Mouse (Mus musculus) heart, adult 10 weeks (tissue): ENCODE measurements around the gene Ckap4. TPM values are rescaled to one million over a fixed set of nuclear protein-coding genes. Genes with fewer than 3 reads are reported as not detected.

ENCODE experiments used
- polyA plus RNA-seq: library from polyadenylated mRNA; stranded (reverse); fragments of 350-450 nt; fragmentation: Illumina TruSeq; extraction: RNeasy Lipid Tissue Mini Kit (QIAGEN cat#74804); gene quantifications from one replicate; pipeline ENCODE4 v1.2.3, GENCODE M21; 2014; ENCODE audit warnings: low read depth, low replicate concordance

The Ckap4 gene
- 25.8 TPM for polyA plus RNA-seq

DNA sequence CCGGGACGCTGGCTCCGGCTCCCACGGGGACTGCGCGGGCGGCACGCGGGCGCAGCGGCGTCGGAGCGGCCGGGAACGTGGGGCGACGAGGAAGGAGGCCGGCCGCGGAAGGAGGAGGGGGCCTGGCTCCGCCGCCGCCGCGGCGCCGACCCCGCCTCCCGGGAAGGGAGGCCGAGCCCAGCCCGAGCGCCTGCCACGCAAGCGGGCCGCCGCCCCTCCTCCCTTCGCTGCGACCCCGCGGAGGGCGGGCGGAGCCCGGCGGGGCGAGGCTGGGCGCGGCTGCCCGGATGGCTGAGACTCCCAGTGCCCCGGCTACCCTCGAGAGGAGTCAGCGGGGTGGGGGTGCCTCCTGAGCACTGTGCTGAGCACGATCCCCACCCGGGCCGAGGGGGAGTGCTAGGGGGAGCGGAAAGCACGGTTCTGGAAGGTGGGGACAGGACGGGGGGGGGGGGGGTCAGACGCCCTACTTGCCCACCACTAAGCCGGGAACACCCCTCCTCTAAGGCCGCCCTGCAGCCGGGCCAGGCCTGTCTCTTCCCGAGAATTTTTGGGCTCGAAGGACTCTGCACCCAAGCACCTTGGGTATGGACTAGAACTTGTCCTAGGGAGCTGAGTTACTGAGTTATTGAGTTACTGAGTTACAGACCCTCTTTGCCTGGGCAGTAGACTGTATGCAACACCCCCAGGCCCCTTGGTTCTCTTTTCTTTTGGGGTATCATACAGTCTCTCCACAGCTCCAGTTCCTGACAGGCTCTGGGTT lies at the start of gene Ckap4:
Gene Ckap4, minus strand, starts transcription at position 151 of the 760 bp plus-strand sequence.

GRCm38 (mm10) chr10:84576395-84577070 lies 42.7 kb upstream of the Ckap4 start, which contains the start of gene Tcp11l2:
Gene Tcp11l2, plus strand, starts transcription at chr10:84576626.

Other genes with a start within 250 kb of the Ckap4 start
- 15.4 TPM for gene Nuak1, start 93.5 kb downstream of the Ckap4 start, polyA plus RNA-seq
- 130 TPM for gene Tcp11l2, start 42.6 kb upstream of the Ckap4 start, polyA plus RNA-seq
- 8.1 TPM for gene Polr3b, start 88.2 kb upstream of the Ckap4 start, polyA plus RNA-seq
- gene Rfx4, start 222.0 kb upstream of the Ckap4 start, polyA plus RNA-seq: not detected